Mouse (Mus musculus): ENCODE measurements around the gene Vmn1r174. TPM values are rescaled to one million over a fixed set of nuclear protein-coding genes. Genes with fewer than 3 reads are reported as not detected.

Vmn1r174 gene
- not detected in 2 replicates for polyA plus RNA-seq (2012; rRNA removed)

GRCm38 (mm10) chr7:23751970-23752369 is at the start of gene Vmn1r174:
TSS of gene Vmn1r174 (plus strand) at chr7:23752270.

GRCm38 (mm10) chr7:23810543-23810942 is 58.5 kb downstream of the Vmn1r174 start, which contains the start of gene Vmn1r175:
TSS of gene Vmn1r175 (minus strand) at chr7:23810643.

Other genes with a start within 250 kb of the Vmn1r174 start
- not detected in 2 replicates for gene Vmn1r167, start 245.1 kb upstream of the Vmn1r174 start, polyA plus RNA-seq (2012; rRNA removed)
- gene Vmn1r168, start 212.5 kb upstream of the Vmn1r174 start, polyA plus RNA-seq (2012; rRNA removed): not detected in 2 replicates
- gene Vmn1r169, start 176.7 kb upstream of the Vmn1r174 start, polyA plus RNA-seq (2012; rRNA removed): not detected in 2 replicates
- not detected in 2 replicates for gene Vmn1r170, start 146.1 kb upstream of the Vmn1r174 start, polyA plus RNA-seq (2012; rRNA removed)
- gene Vmn1r171, start 121.5 kb upstream of the Vmn1r174 start, polyA plus RNA-seq (2012; rRNA removed): not detected in 2 replicates
- not detected in 2 replicates for gene Vmn1r172, start 94.0 kb upstream of the Vmn1r174 start, polyA plus RNA-seq (2012; rRNA removed)
- not detected in 2 replicates for gene Vmn1r173, start 51.6 kb upstream of the Vmn1r174 start, polyA plus RNA-seq (2012; rRNA removed)
- gene Vmn1r175, start 58.4 kb downstream of the Vmn1r174 start, polyA plus RNA-seq (2012; rRNA removed): not detected in 2 replicates
- not detected in 2 replicates for gene Vmn1r176, start 85.1 kb downstream of the Vmn1r174 start, polyA plus RNA-seq (2012; rRNA removed)
- gene Vmn1r177, start 114.2 kb downstream of the Vmn1r174 start, polyA plus RNA-seq (2012; rRNA removed): not detected in 2 replicates
- gene Vmn1r178, start 139.7 kb downstream of the Vmn1r174 start, polyA plus RNA-seq (2012; rRNA removed): not detected in 2 replicates
- not detected in 2 replicates for gene Vmn1r179, start 174.7 kb downstream of the Vmn1r174 start, polyA plus RNA-seq (2012; rRNA removed)
- not detected in 2 replicates for gene Vmn1r180, start 198.4 kb downstream of the Vmn1r174 start, polyA plus RNA-seq (2012; rRNA removed)
- gene Vmn1r181, start 222.3 kb downstream of the Vmn1r174 start, polyA plus RNA-seq (2012; rRNA removed): not detected in 2 replicates
- not detected in 2 replicates for gene V1rd19, start 249.4 kb downstream of the Vmn1r174 start, polyA plus RNA-seq (2012; rRNA removed)

All from liver, embryonic 18 days (tissue).